Mouse (Mus musculus) 3134 (cell line): ENCODE results near the gene Phospho1.

Experiments
- DNase-seq: peaks from one replicate; pipeline ENCODE4 v3.0.0-alpha.2; 2011; ENCODE audit warnings: low spot score; ENCODE audit not compliant: insufficient read length; ENCODE audit errors: extremely low read depth

Phospho1 gene

DNA sequence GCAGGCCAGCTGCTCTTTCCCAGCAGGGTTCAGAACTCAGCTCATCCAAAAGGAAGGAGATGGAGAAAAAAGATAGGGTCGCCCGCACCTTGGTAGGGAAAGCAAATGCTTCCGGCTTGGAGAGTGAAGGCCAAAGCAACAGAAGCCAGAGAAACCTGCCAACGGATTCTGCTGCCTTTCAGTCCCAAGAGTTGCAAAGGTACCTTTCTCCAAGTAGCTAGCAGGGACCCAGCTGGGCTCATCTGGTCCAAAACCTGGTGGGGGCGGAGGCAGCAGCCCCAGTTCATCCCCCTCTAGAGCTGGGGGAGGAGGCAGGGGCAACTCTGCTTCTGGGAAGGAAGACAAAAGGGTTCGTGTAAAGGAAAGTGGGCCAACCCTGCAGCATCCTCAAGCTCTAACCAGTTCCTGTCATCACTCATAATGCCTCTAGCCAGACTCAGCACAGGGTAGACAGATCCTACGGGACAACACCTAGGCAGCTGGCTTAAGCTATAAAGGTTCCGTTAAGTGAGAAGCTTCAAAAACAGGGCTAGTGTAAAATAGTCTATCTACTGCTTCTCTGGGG, 8.8 kb downstream of the Phospho1 start:
- DNase-seq: no peak

DNA sequence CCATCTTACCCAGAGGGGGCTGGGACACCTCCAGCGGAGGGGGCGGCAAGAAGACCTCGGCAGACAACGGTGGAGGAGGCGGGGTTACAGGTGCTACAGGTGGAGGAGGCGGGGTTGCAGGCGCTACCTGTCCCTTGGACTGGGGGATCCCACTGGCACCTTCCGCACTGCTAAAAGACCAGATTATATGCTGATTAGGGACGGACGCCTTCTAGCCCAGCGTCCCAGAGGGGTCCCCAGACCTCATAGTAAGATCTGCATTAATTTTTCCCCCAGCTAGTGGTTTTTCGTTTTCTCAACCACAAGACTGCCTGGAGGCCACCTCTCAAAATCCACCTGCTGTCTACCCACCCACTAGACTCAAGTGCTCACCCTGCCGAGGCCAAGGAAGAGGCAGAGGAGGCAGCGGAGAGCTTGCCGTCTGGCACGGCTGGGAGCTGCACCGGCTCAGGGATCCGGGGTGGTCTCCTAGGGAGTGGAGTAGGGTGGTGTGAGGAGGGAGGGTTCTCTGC, 9.4 kb downstream of the Phospho1 start:
- no peak for DNase-seq

DNA sequence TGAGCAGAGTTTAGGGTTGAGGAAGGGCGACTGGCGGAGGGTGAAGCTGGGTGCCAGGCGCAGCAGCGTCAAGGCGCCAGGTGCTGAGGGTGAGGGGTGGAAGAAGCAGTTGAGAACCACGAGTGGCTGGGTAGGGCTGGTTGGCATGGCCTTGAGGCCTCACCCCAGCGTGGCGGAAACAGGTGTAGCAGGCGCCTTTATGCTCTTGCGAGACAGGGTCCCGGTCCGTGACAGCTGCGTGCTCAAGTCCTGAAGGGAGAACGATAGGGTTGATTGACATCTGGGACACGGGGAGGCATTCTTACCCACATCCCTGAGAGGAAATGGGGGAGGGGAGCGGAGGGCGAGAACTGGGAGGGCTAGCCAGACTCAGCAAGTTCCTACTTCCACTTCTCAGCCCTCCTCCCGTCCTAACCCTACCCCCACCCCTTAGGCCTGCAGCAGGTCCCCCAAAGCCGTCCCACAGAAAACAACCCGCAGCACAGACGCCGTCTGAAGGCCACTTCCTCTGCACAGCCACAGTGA, 9.9 kb downstream of the Phospho1 start:
- no peak for DNase-seq

DNA sequence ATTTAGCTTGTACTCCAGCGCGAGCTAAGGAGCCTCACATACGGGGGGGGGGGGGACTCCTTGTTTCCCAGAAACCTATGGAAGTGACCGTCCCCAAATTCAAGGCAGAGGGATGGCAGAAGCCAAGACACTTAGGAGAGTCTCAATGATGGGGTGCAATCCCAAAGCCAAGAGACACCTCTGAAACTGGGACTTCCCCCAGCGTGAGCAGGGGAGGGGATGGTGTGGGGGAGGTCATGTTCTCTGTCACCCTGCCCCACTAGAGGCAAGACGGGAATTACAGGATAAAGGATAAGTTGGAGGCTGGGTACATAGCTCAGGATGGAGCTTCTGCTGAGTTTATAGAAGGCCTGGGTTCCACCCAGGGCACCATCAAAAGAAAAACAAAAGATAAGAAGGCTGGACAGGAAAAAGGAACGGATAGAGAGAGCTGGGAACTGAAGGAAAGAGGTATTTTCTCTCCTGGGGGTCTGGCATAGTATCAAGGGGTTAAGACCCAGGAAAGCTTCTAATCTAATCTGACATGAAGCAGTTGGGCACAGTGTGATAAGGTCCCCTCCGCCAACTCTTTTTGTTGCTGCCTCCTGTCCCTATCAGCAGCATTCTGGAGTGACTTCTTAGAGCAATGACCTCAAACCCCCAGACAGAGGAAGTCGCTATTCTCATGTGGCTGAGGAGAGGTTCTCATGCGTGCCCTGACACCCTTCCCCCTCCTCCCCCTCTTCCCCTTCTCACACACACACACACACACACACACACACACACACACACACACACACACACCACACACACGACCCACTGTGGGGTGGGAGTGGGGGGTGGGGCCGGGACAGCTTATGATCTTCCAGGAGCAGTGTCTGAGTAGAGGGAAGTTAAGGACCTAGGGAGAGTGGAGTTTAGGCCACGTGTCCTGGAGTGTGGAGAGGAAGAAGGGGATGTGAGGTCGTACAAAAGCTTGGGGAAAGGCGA, 10.7 kb downstream of the Phospho1 start:
- no peak for DNase-seq

DNA sequence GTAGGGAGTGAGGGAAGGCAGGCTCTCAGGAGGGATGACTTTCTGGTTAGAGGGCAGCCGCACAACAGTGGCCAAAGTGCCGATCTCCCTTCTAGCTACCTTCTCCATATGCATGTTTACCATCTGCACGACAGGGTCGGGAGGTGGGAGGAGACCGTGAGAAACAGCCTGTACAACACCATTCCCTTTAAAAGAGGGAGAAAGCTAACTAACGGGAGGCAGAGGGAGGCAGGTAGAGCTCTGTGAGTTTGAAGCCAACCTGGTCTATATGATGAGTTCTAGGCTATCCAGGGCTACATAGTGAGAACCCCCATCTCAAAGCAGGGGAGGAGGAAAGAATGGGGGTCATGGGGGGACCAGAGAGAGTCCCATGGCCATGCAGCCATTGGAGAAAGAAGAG, 11.5 kb downstream of the Phospho1 start:
- no peak for DNase-seq

DNA sequence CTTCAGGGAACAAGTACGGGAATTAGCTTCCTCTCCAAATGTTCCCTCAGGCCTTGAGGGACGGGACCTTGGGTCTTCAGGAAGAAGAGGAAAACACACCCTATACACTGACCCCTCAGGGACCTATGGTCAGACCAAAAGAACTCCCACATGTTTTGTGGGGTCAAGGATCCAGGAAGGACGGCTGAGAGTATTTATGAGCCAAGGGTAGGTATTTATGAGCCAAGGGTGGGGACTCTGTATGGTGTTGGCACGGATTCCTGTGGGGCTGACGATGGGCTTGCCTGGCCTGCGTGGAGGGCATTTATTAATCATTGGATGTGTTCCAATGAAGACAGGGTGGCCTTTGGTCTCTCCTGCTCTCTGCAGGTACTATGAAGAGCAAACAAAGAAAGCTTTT, 12.1 kb downstream of the Phospho1 start:
- DNase-seq: peak; percentile 55

DNA sequence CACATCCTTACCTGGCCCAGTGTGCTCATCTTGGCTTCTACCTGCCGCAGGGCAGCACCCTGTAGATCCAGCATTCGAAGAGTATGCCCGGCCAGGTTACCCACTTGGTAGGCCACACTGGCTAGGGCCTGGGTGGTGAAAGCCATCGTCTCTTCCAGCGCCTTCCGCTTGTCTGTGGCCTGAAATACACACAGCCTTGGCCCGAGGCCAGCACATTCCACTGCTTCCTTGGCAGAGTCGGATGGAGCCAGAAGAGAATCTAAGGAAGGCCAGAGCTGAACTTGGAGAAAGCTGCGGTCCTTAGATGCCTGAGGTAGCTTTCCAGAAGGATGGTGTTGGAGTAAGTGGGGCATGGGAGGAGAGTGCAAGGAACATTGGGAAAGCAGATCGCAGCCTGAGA, 12.8 kb downstream of the Phospho1 start, which contains the start of gene Gngt2:
Gene Gngt2, plus strand, starts transcription at position 158 of the 400 bp plus-strand sequence.
- DNase-seq: peak; percentile 84

DNA sequence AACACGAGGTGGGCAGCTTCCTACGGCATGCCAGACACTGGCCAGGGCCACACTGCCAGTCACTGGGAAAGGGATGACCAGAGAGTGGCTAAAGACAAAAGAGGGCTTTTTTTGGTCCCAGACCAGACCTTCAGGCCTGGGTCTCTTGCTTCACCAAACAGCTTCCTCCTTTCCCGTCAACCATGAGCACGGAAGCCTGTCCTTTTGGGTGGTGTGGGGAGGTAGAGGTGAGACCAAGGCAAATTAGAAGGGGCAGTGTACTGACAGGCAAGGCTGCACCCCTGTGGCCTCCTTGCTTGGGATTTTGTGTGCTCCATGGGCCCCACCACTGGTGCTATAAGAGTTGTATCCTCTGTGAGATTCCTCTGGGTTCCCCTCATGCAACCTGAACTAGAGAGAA, 14.3 kb downstream of the Phospho1 start:
- DNase-seq: no peak

DNA sequence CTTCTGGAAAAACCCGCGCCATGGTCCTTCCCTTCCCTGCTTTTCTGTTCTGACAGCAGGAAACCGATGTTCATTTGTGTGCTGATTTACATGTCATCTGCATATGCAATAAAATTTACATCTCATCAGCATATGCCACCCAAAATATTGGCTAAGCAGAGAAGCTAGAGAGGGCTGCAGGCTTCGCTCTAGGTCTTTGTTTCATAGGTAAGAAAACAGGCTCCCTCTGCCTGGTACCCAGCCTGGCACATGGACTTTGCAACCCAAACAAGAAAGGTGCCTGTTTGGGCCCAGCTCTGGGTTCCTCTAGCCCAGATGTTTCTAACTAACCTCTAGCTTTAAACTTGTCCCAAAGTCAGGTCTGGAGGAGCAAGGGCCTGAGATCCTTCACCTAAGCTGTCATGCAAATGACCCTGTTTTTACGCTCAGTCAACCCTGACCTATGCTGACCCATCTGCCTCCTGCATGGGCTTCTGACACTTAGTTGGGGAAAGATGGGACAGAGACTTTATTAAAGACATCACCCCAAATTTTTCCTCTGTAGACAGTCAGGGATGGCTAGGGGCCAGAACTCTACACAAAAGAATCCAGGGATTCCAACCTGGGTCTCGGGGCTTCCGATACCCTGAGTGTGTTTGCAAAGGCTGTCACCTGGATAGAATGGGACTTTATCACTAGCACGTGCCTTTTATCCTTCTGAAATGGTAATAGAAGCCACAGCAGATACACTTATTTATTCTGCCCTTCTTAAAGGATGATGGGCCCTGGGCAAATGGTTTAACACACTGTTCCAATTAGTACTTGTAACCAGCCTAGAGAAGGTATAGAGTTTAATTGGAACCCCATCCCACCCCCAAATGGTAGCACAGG, 14.9 kb downstream of the Phospho1 start:
- no peak for DNase-seq

DNA sequence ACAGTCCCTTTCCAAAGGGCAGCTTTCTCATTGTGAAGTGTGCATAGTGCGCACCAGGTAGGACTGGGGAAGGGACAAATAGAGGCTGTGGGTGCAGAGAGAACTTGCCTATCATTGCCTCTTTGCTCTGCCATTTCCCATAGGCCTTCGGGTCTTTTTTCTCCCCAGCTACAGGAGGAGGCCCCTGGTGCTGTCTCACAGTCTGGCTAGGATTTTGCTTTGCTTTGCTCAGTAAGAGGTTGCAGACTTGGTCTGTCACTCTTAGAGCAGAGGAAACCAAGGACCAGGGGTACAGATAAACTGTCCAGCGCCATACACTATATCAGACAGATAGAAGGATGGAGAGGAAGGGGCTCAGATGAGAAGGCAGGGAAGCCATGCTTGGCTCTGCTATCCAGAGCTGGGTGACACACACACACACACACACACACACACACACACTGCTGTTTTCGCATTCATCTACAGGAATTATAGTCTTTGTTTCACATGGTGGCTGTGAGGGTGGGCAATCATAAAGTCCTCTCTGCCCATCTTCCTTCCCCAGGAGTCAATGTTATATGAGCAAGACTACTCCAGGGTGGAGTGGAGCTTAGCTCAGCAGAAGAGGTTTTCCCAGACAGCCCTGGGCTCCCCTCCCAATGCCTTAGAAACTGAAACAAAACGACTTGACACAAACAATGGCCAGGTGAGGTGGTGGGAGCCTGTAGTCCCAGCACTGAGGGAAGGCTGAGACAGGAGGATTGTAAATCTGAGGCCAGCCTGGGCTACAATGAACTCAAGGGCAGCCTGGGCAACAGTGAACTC, 16.6 kb downstream of the Phospho1 start:
- no peak for DNase-seq

DNA sequence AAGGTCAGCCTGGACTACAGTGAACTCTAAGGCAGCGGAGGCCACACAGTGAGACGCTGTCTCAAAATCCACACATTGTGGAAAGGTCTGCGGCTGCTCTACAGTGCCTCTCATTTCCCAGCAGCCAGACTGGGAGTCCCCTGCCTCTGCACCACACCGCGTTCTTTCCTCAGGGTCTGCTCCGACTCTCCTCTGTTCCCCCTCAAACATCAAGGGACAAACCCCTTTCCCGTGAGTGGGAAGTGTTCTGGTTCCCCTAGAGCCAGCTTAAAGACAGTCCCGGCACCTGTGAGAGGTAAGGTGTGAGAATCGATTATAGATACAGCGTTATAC, 17.2 kb downstream of the Phospho1 start:
- no peak for DNase-seq

DNA sequence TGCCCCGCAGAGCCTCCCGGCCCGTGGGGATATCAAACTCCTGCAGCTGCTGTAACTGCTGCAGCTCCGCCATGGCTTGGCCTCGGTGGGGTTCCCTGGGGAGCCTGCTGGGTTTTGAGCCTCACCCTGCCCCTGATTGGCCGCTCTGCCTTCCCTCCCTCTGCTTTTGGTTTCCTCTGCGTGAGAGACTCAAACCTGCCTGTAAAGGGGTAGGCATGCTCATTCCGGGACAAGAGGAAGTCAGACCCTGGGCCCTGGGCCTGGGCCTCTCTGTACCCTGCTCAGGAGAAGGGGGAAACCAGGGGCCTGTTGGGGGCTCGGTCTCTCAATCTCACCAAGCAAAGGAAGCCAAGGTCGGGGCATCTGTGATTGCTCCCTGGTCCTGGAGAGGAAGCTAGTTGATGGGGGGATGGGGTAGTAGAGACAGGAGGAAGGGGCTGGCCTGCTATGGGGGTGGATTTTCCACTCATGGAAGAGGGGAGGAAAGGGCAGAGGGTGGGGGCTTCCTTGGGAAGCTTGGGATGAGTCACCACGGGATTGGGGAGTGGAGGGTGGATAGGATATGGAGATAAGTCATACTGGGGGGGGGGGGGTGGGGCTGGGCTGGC, 17.9 kb downstream of the Phospho1 start, which contains the start of gene Abi3:
Gene Abi3, minus strand, starts transcription at position 403 of the 608 bp plus-strand sequence.
- DNase-seq: no peak

DNA sequence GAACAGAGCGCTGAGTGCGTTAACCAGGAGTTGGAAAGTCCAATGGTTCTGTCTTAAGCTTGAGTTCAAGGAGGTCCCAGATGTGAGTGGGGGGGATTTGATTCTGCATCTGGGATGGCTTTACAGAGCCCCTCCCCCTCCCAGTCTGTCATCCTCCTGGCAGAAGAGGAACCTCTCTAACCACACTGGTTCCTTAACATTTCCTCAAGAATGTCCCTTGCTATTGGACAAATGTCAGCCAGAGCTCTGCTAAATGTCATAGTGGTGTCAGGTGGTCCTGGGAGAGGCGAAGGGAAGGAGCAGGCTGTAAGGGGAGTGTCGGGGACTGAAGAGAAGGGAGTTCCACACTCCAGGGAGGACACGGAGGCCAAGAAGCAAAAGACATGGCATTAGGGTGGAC, 18.7 kb downstream of the Phospho1 start:
- DNase-seq: no peak

DNA sequence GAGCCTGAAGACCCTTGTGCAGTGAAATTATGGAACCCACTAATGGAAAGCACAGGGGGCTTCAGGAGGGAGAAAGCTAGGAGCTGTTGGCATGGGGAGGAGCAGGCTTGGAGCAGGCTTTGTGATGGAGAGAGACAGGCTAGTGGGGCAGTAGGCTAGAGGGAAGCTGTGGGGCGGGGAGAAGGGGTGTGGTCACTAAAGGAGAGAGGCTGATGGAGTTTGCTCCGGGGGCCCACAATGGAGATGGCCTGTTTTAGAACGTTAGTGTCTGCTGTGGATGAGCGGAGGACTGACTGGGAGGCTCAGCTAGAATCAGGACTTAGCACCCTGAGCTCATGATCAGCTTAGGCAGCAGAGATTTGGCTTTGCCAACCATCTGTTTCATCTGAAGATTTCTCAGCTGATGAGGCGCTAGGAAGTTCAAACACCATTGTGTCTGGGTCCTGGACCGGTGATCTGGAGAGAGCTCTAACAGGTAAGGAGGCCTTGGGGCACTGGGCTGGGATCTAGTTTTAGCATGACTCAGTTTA, 19.2 kb downstream of the Phospho1 start:
- no peak for DNase-seq

DNA sequence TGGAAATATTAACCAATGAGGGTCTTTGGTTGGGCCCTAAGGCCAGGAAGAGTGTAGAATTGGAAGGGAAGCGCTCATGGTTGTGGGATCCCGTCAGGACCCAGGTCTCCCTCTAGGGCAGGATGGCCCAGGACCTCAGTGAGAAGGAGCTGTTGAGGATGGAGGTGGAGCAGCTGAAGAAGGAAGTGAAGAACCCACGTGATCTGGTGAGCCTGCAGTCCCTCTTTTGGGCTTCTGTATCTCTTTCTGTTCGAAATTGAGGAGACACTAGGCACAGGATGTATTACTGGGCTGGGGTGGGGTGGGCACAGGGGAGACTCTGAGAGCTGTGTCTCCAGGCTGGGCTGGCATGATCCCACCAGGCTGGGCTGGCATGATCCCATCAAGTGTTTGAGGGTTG, 20.6 kb downstream of the Phospho1 start:
- no peak for DNase-seq

DNA sequence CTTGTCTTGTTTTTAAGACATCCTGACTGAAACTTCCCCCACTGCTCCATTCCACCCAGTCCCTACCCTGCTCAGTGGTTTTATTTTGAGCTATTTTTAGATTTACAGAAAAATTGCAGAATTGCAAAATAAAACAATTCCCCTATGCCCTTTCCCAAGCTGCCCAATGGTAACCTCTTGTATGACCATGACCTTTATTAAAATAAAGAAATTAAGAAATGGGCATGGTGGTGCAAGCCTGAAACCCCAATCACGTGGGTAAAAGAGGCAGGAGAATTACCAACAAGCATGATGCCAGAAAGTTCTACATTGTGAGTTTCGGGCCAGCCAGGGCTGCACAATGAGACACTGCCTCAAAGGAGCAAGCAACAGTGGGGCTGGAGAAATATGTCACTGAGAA, 26.6 kb downstream of the Phospho1 start:
- DNase-seq: no peak

DNA sequence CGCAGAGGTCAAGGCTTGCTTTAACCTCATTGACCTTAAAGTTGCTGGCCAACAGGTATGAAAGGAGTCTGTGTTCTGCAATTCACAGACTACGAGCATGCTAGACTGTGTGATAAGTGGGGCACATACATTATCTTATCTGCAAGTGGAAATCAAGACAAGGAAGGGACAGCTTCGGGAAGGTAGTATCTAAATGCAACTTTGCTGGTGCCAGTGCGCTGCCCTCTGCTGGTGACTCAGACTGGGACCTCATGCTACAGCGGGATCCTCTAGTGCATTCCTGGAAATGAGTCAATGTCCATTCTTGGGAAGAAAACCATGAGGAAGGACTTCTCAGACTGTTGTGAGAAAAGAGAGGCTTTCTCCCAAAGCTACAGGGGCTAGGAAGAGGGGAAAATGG, 29.4 kb downstream of the Phospho1 start:
- peak; percentile 57 for DNase-seq

DNA sequence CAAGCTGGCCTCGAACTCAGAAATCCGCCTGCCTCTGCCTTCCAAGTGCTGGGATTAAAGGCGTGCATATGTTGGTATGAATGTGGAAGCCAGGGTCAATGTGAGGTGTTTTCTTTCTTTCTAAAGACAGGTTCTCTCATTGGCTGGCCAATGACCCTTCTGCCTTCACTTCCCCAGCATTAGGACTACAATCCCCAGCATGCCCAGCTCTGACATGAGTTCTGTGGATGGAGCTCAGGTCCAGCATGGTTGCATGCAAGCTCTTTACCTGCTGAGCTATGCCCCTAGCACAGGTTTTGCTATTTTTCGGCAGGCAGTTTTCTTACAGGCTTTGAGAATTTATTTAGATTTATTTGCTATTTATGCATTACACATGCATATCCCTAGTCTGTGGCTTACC, 33.0 kb downstream of the Phospho1 start:
- DNase-seq: no peak
